Mouse (Mus musculus) heart, adult 2 months (tissue): ENCODE measurements at regions not wholly inside any gene's neighbourhood (a gene's known extent, or its start where the extent isn't known, plus 50 kb on each side); places are given as distances from the start of the nearest gene placed in this dataset.

ENCODE experiments used
- CTCF ChIP-seq: fragments of 200-600 bp; IDR thresholded peaks from 2 replicates; pipeline ENCODE4 v1.8.1; 2022; ENCODE audit warnings: antibody characterized with exemption, mild to moderate bottlenecking, moderate library complexity
- EP300 ChIP-seq: fragments of 200-500 bp; IDR thresholded peaks from 2 replicates; pipeline ENCODE4 v1.6.1; 2011; ENCODE audit warnings: low read depth, low read length, control low read depth; ENCODE audit not compliant: insufficient read depth
- POLR2A ChIP-seq: fragments of 200-500 bp; IDR thresholded peaks from 2 replicates; pipeline ENCODE4 v1.6.1; 2011; ENCODE audit warnings: mild to moderate bottlenecking, low read depth, low read length, control low read depth; ENCODE audit not compliant: insufficient read depth

GRCm38 (mm10) chr11:23120533-23121210, 113.3 kb downstream of the Fam161a start:
- no peak for TF ChIP-seq EP300
- no peak for TF ChIP-seq CTCF
- TF ChIP-seq POLR2A = no peak
